Mouse (Mus musculus): ENCODE data around the gene Nek9. TPM values are rescaled to one million over a fixed set of nuclear protein-coding genes. Genes with fewer than 3 reads are reported as not detected.

Gene Nek9
- total RNA-seq, 2 experiments from 2014 or later: 25.1 to 40.9 TPM

- ATAC-seq (ENCODE audit: poor library complexity, severe bottlenecking): no peak
Measured at GRCm38 (mm10) chr12:85269821-85270220, 69.3 kb downstream of the Nek9 start.

GRCm38 (mm10) chr12:85266248-85266647, 72.9 kb downstream of the Nek9 start:
- no peak for ATAC-seq (ENCODE audit: poor library complexity, severe bottlenecking)

GRCm38 (mm10) chr12:85264940-85265339, 74.2 kb downstream of the Nek9 start:
- no peak for ATAC-seq (ENCODE audit: poor library complexity, severe bottlenecking)

- no peak for ATAC-seq (ENCODE audit: poor library complexity, severe bottlenecking)
Measured at GRCm38 (mm10) chr12:85264531-85264930, 74.6 kb downstream of the Nek9 start.

- no peak for ATAC-seq (ENCODE audit: poor library complexity, severe bottlenecking)
Measured at GRCm38 (mm10) chr12:85263190-85263589, 76.0 kb downstream of the Nek9 start.

GRCm38 (mm10) chr12:85262489-85262888, 76.7 kb downstream of the Nek9 start:
- no peak for ATAC-seq (ENCODE audit: poor library complexity, severe bottlenecking)

- ATAC-seq (ENCODE audit: poor library complexity, severe bottlenecking): peak; percentile 87
Measured at GRCm38 (mm10) chr12:85257008-85257639, 82.0 kb downstream of the Nek9 start.

GRCm38 (mm10) chr12:85256074-85256751, 82.9 kb downstream of the Nek9 start:
- peak; percentile 12; the same call in 1 of the 2 replicates for ATAC-seq (ENCODE audit: poor library complexity, severe bottlenecking)

GRCm38 (mm10) chr12:85252083-85252482, 87.1 kb downstream of the Nek9 start:
- no peak for ATAC-seq (ENCODE audit: poor library complexity, severe bottlenecking)

Other genes starting within 250 kb of the Nek9 start
- gene Prox2, start 228.6 kb downstream of the Nek9 start, total RNA-seq (2015): 1.6 and 3.1 TPM in 2 replicates
- gene Prox2, start 228.6 kb downstream of the Nek9 start, total RNA-seq (2017): 2.0 and 6.0 TPM in 2 replicates
- gene Dlst, start 228.5 kb downstream of the Nek9 start, total RNA-seq (2015): 68.1 and 91.8 TPM in 2 replicates
- 166 and 175 TPM in 2 replicates for gene Dlst, start 228.5 kb downstream of the Nek9 start, total RNA-seq (2017)
- gene Rps6kl1, start 188.1 kb downstream of the Nek9 start, total RNA-seq (2015): 0.04 TPM in 1 of 2 replicates, not detected in the other
- gene Rps6kl1, start 188.1 kb downstream of the Nek9 start, total RNA-seq (2017): 0.15 TPM in 1 of 2 replicates, not detected in the other
- 0.14 and 0.33 TPM in 2 replicates for gene Pgf, start 161.6 kb downstream of the Nek9 start, total RNA-seq (2015)
- 0.18 TPM in 1 of 2 replicates, not detected in the other for gene Pgf, start 161.6 kb downstream of the Nek9 start, total RNA-seq (2017)
- gene Eif2b2, start 119.9 kb downstream of the Nek9 start, total RNA-seq (2015): 26.4 and 33.8 TPM in 2 replicates
- 43.8 and 68.9 TPM in 2 replicates for gene Eif2b2, start 119.9 kb downstream of the Nek9 start, total RNA-seq (2017)
- 3.7 and 4.1 TPM in 2 replicates for gene Mlh3, start 68.8 kb downstream of the Nek9 start, total RNA-seq (2015)
- gene Mlh3, start 68.8 kb downstream of the Nek9 start, total RNA-seq (2017): 6.6 and 7.1 TPM in 2 replicates
- gene Acyp1, start 50.9 kb downstream of the Nek9 start, total RNA-seq (2015): 40.9 and 41.2 TPM in 2 replicates
- gene Acyp1, start 50.9 kb downstream of the Nek9 start, total RNA-seq (2017): 26.2 and 49.4 TPM in 2 replicates
- not detected in 2 replicates for gene Zc2hc1c, start 50.8 kb downstream of the Nek9 start, total RNA-seq (2015)
- 0.04 TPM in 1 of 2 replicates, not detected in the other for gene Zc2hc1c, start 50.8 kb downstream of the Nek9 start, total RNA-seq (2017)
- gene Tmed10, start 35.5 kb upstream of the Nek9 start, total RNA-seq (2015): 297 and 300 TPM in 2 replicates
- 128 and 157 TPM in 2 replicates for gene Tmed10, start 35.5 kb upstream of the Nek9 start, total RNA-seq (2017)
- 468 and 475 TPM in 2 replicates for gene Fos, start 134.5 kb upstream of the Nek9 start, total RNA-seq (2015)
- gene Fos, start 134.5 kb upstream of the Nek9 start, total RNA-seq (2017): 389 and 431 TPM in 2 replicates

Data from megakaryocyte, adult 5-6 weeks (primary cell).